28 mouse cellular contexts compared by ENCODE assay signal in the genomic region with DNA sequence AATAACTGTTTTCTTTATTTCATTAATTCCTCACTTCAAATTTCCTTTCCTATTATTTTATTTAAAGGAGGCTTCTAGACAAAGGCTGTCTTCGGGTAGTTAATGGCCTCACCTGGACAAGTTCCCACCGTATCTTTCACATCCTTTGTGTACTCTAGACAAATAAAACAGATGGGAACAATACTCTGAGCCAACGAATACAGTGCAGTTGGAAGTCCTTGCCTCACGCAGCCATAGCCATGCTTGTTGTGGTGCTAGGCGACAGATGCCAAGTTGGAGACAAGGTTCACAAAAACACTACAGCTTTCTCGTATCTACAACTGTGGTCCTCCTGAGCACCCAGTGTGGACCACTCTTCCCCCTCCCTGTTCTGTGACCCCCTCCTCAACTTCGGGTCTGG.
A peak's percentile ranks its signal among the peaks of the same experiment; 100 is the strongest.
DNase-seq lines count a peak whose midpoint lies in the region; ATAC-seq and TF ChIP-seq lines count a peak whose summit lies in the region.
"Had no signal": no experiment of that assay in that cellular context is flagged by ENCODE, and none has a peak within 500 bp of the region (broad histone marks: within the 10 kb centered on the region; RNA-seq: fewer than 3 reads in every experiment).

No protein-coding gene starts in this region.

- TF ChIP-seq POLR2A in brain, embryonic 14.5 days (IDR thresholded peaks at IDR 0.05; ENCODE audit: borderline replicate concordance, extremely low read depth, insufficient read depth, insufficient read length, poor library complexity, severe bottlenecking): no peak

- H3K9me3 ChIP-seq in heart, embryonic 10.5 days: no peaks in the 10 kb centered on the region
- no peaks in the 10 kb centered on the region for H3K9me3 ChIP-seq in liver, embryonic 15.5 days (replicated peaks)
- H3K9me3 ChIP-seq: embryonic facial prominence, embryonic 10.5 days; hindbrain, embryonic 10.5 days; kidney, embryonic 15.5 days; limb, embryonic 13.5 days; midbrain, embryonic 10.5 days; neural tube, embryonic 13.5 days had no signal

- peak; percentile 13 to 20 for DNase-seq in cerebellum, postnatal 10 days
- no peak for DNase-seq in cerebellum, adult 18-20 months
- DNase-seq in heart, adult 8-10 months (ENCODE audit: low spot score): peak; percentile 25
- DNase-seq in heart, embryonic 10.5 days (ENCODE audit: low spot score): no peak
- DNase-seq in brain, embryonic 14.5 days (ENCODE audit: low read depth): peak; percentile 60
- DNase-seq in adrenal gland, postnatal 4 days (ENCODE audit: low spot score in 2 of 2): no peak
- no peak for DNase-seq in layer of hippocampus, adult 11-12 months (ENCODE audit: low spot score)
- DNase-seq: adrenal gland, adult 8-10 months; cerebellum, adult 9-11 months; gastrocnemius, postnatal 14 days; kidney, postnatal 4 days; lung, embryonic 14.5 days; retina, postnatal 1 day; right cerebral cortex, postnatal 25 days; spleen, adult 18-20 months; thymus, postnatal 25 days had no signal

- H3K9ac ChIP-seq in liver, embryonic 15.5 days: no peak overlapping the region
- H3K9ac ChIP-seq: kidney, embryonic 15.5 days; limb, embryonic 13.5 days; lung, embryonic 14.5 days; neural tube, embryonic 13.5 days had no signal

- WGBS in heart, embryonic 10.5 days: 83% methylated on average over 7 of the region's 7 CpGs
- 62% methylated on average over 7 of the region's 7 CpGs for WGBS in liver, embryonic 15.5 days (ENCODE audit: insufficient replicate concordance)

- H3K27me3 ChIP-seq in heart, embryonic 10.5 days (ENCODE audit: insufficient read depth, poor library complexity, severe bottlenecking): no peaks in the 10 kb centered on the region
- no peaks in the 10 kb centered on the region for H3K27me3 ChIP-seq in liver, embryonic 15.5 days
- H3K27me3 ChIP-seq: kidney, embryonic 15.5 days; limb, embryonic 13.5 days; neural tube, embryonic 13.5 days had no signal

- no peak for TF ChIP-seq CTCF in brain, embryonic 14.5 days (IDR thresholded peaks at IDR 0.05; ENCODE audit: borderline replicate concordance, extremely low read depth, insufficient read depth, insufficient read length)

- H3K4me3 ChIP-seq in heart, embryonic 10.5 days: no peak overlapping the region
- H3K4me3 ChIP-seq in liver, embryonic 15.5 days (replicated peaks): no peak overlapping the region
- H3K4me3 ChIP-seq: embryonic facial prominence, embryonic 10.5 days; hindbrain, embryonic 10.5 days; kidney, embryonic 15.5 days; limb, embryonic 13.5 days; midbrain, embryonic 10.5 days; myocyte; neural tube, embryonic 13.5 days had no signal

- ATAC-seq in liver, embryonic 15.5 days (ENCODE audit: insufficient read depth): no peak
- ATAC-seq: activated CD4-positive, CD25-positive, alpha-beta regulatory T cell, adult 4 months; hindbrain, embryonic 16.5 days; intestine, embryonic 16.5 days; midbrain, embryonic 16.5 days had no signal

- H3K4me1 ChIP-seq in heart, embryonic 10.5 days: no peaks in the 10 kb centered on the region
- peaks cover 19% of the 10 kb centered on the region for H3K4me1 ChIP-seq in liver, embryonic 15.5 days (replicated peaks)
- H3K4me1 ChIP-seq: embryonic facial prominence, embryonic 10.5 days; hindbrain, embryonic 10.5 days; limb, embryonic 13.5 days; midbrain, embryonic 10.5 days; neural tube, embryonic 13.5 days had no signal

- H3K4me2 ChIP-seq in liver, embryonic 15.5 days: no peak overlapping the region
- H3K4me2 ChIP-seq: kidney, embryonic 15.5 days; limb, embryonic 13.5 days; lung, embryonic 14.5 days; neural tube, embryonic 13.5 days had no signal

- H3K36me3 ChIP-seq in heart, embryonic 10.5 days: no peaks in the 10 kb centered on the region
- no peaks in the 10 kb centered on the region for H3K36me3 ChIP-seq in liver, embryonic 15.5 days (replicated peaks)
- H3K36me3 ChIP-seq: embryonic facial prominence, embryonic 10.5 days; hindbrain, embryonic 10.5 days; kidney, embryonic 15.5 days; limb, embryonic 13.5 days; midbrain, embryonic 10.5 days; neural tube, embryonic 13.5 days had no signal

- no peak overlapping the region for H3K27ac ChIP-seq in heart, embryonic 10.5 days
- peak overlapping the region; percentile 42 for H3K27ac ChIP-seq in liver, embryonic 15.5 days (replicated peaks)
- H3K27ac ChIP-seq: embryonic facial prominence, embryonic 10.5 days; hindbrain, embryonic 10.5 days; kidney, embryonic 15.5 days; limb, embryonic 13.5 days; midbrain, embryonic 10.5 days; neural tube, embryonic 13.5 days had no signal

Comparison
In these comparisons a context has a peak if more than half of its experiments do, and no peak if none do; other contexts are left out.
1. DNase-seq: peak in cerebellum, postnatal 10 days (2 of 2), heart, adult 8-10 months (single experiment) and brain, embryonic 14.5 days (single experiment); none in cerebellum, adult 18-20 months (0 of 2), heart, embryonic 10.5 days (single experiment), adrenal gland, postnatal 4 days (0 of 2) and layer of hippocampus, adult 11-12 months (single experiment).